Mouse (Mus musculus): ENCODE measurements at regions not wholly inside any gene's neighbourhood (a gene's known extent, or its start where the extent isn't known, plus 50 kb on each side); places are given as distances from the start of the nearest gene placed in this dataset.

DNA sequence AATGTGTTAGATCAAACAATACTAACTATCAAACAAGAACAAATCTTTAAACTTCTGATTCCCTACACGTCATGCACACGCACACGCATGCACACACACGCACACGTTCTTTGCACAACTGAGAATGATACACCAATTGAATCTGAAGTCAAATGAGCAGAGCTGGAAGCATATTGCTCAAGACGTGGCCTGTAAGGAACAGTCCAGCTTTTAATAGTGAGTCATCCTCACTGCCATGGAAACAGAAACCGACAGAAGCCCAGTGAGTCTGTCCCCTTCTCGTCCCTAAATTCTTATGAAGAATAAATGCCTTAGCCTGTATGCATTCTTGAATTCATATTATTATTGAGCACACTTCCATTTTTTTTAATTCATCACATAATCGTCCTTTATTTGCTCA lies 75.7 kb upstream of the Magi3 start:
- DNase-seq (ENCODE audit: low spot score in 2 of 2): no peak

DNA sequence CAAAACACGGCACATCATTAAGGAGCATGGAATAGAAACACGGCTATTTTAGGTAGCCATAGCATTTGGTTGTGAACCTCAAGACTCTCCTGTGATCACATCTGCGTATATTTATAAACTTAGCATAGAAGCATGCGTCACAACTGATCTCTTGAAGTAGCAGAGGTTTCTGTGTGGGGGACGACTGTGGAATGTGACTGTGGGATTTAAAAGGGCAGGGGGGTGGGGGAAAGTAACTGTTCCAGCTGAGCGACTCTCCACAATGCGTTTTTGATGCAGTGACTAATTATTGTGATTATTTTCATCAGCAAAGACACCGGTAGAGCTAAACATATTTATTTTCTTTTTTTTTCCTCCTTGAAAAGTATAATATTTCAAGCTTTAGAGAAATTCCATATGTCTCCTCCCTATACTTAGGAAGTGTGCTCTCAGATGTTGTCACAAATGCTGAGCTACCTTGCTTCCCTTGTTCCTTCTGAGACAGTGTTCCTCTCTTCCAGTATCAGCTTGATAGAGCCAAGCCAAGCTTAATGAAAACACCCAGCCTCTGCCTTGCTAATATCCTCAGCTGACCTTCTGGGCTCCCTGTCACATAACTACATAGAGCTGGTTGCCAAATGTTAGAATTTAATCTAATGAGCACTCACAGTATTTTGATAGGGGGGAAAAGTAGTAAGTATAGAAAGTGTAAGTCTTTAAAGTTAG lies 75.0 kb upstream of the Magi3 start:
- no peak for DNase-seq (ENCODE audit: low spot score in 2 of 2)

DNA sequence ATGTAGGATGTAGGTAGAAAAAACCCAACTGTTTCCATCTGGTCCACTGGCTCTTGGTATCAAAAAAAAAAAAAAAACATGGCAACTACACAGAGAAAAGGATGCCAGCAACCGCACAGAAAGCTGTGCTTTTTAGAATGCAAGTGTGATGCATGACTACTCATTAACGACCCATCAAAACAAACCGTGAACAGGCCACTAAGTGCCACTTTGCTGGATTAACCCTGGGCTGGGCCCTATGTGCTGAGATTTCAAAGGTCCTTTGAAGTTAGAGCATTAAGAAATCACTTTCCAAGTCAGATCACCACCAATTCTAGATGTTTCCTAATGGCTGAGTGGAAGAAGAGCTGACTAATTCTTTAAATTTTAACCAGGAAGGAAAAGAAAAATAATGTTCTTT lies 73.7 kb upstream of the Magi3 start:
- no peak for DNase-seq (ENCODE audit: low spot score in 2 of 2)

DNA sequence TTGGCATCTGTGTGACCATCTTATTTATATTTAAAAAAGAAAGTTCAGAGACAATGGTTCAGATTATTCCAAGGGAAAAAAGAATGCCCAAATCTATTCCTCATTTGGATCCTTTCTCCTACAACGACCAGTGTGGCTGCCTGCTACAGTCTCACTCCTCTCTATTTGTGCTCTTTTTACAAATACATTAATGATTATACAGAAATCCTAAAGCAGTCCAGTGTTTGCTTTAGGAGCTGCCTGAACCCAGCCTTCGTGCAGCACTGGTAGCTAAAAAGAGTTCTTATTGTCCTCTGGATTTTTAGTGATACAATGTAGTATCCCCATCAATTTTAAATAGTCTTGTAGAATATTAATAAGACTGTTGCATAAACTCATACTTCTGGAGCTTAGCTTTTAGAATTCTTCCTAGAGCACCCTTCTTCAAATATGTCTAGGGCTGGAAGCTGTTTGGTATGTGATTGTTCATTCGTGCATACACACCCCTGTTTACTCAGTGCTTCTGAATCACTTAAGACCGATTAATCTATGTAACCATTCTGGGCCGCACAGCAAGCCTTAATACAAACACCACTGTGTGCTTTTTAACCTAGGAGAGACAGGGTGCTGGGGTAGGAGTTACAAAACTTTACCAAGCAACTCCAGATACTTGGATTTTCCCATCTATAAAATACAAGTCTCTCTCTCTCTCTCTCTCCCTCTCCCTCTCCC lies 69.0 kb upstream of the Magi3 start:
- no peak for DNase-seq (ENCODE audit: low spot score in 2 of 2)

DNA sequence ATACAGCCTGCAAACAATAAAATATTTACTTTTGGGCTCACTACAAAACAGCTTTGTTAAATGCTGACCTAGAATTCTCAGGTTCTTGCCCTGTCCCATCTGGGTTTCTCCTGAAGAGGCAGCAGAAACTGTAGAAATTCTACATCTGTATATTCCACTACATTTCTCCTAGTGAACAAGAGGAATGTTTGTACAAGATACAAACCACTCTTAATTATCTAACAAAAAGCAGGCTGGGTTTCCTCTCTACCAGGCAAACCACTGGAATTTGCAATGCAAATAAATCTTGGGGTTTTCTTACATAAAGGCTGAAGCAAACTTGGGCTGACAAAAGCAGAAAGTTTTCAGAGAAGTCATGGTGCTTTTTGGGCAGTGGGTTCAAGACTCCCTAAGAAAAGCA lies 67.7 kb upstream of the Magi3 start:
- DNase-seq (ENCODE audit: low spot score in 2 of 2): no peak

DNA sequence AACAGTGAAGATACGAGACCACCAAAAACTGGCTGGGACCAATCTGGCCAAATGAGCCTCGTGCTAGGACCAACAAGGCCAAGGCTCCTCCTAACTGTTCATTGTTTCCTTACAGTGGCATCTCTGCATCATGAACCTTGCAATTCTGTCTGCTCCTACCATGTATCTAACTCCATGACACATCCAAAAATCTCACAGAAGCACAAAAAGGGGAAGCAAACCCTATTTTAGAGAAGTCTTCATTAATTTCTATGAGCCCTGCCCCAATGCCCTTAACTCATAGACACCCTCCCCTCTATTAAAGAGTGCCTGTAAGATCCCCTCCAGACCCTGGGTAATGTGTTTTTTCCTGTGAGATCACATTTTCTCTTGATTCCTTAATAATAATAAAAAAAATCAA lies 64.8 kb upstream of the Magi3 start:
- DNase-seq (ENCODE audit: low spot score in 2 of 2): no peak

DNA sequence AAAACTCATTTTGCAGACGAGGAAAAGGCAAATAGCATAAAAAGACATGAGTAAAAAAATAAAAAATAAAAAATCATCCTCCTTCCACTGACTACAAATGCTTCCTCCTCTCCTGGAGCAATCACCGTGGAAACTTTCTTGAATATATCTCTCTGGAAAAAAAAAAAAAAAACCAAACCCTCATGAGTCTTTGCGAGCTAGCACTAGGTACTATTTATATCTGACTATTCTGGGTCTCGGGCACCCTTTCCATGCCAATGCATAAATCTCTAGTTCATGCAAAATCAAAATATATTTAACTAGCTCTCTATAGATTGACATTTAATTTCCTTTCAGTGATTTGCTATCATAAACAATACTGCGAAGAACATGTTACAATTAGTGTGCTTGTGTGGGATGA lies 63.7 kb upstream of the Magi3 start:
- DNase-seq (ENCODE audit: low spot score in 2 of 2): no peak

DNA sequence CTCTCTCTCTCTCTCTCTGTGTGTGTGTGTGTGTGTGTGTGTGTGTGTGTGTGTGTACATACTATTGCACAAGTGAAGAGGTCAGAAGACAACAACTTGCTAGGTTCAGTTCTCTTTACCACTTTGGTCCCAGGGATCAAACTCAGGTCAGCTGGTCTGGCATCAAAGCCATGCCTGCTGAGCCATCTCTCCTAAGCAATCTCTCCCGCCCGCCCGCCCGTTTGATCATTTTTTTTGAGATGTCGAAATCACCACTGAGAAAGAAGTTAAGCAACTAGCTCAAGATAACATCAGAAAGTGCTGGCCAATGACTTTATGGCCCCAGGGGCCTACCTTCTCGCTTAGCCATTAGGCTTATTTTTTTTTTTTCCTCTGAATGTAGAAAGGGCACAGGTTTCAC lies 59.3 kb upstream of the Magi3 start:
- DNase-seq (ENCODE audit: low spot score in 2 of 2): no peak

DNA sequence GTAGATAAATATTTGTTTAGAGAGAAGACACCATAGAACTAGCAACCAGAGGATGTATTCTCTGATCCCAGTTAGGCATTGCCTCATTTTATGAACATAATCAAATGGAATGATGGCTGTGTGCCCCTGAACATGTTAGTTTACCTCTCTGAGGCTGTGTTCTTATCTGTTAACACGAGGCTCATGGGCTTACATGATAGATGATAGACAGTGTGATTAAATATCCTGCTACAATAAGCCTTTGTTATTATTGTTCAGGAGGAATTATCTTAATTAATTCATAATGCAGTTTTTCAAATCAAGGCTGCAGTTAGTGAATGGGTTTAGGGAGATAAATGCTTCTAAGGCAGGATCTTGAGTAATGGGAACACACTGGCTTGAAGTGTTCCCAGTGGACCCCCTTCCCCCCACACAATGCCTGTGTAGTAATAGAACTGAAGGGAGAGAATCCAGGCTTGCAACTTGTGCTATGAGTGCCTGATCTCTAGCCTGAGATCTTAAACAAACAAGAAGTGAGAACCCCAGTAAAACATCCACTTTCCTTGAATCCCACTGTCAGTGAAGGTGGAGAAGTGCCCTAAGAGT lies 54.6 kb upstream of the Magi3 start:
- no peak for DNase-seq (ENCODE audit: low spot score in 2 of 2)

DNA sequence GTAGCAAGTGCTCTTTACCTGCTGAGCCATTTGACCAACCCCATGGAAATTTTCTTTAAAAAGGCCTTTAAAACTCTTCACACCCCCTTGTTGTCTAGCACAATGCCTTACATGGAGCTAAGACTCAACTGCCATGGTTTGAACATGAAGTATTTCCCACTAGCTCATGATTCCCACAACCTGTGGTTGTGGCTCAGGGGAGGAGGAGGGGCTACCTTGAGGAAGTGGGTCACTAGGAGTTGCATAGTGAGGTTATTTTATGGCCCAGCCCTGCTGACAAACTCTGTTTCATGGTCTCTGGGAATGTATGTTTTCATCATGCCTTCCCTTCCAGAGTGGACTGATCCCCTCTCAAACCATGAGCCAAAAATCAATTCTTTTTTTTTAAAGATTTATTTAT lies 53.9 kb upstream of the Magi3 start:
- DNase-seq (ENCODE audit: low spot score in 2 of 2): no peak
